Mouse (Mus musculus) bone marrow, adult 2 months (tissue): ENCODE data around the gene Tbc1d17. TPM values are rescaled to one million over a fixed set of nuclear protein-coding genes. Genes with fewer than 3 reads are reported as not detected.

Experiments used
- H3K27ac ChIP-seq: fragments of 200-500 bp; 2 replicates; pipeline ENCODE4 v1.5.1; 2012; ENCODE audit warnings: low read depth, mild to moderate bottlenecking, control low read depth, inconsistent platforms, low read length; ENCODE audit not compliant: control insufficient read depth, poor library complexity, insufficient read depth
- H3K4me1 ChIP-seq: fragments of 200-500 bp; 2 replicates; pipeline ENCODE4 v1.6.1; 2011; ENCODE audit warnings: low read length; ENCODE audit not compliant: control insufficient read depth, insufficient read depth
- H3K4me3 ChIP-seq: fragments of 200-500 bp; replicated peaks from 2 replicates; pipeline ENCODE3; 2011; ENCODE audit warnings: mild to moderate bottlenecking, low read depth, low read length, control low read depth; ENCODE audit not compliant: control insufficient read depth
- CTCF ChIP-seq: fragments of 200-500 bp; IDR thresholded peaks from 2 replicates; pipeline ENCODE4 v1.5.1; 2011; ENCODE audit warnings: low read length, control low read depth; ENCODE audit not compliant: control insufficient read depth, insufficient read depth
- POLR2A ChIP-seq: fragments of 200-500 bp; IDR thresholded peaks from 2 replicates; pipeline ENCODE4 v1.6.1; 2011; ENCODE audit warnings: low read depth, mild to moderate bottlenecking, control low read depth, low read length, borderline replicate concordance; ENCODE audit not compliant: control insufficient read depth
- WGBS: fragments of 180-500 bp; shearing (Covaris S2); methylation state at CpG from one replicate; pipeline ENCODE4 v1.1.7; 2018; 5-methylcytosine and 5-hydroxymethylcytosine counted together
- polyA plus RNA-seq: library from polyadenylated mRNA; stranded (reverse); fragments of >200 nt; gene quantifications from 2 replicates; pipeline ENCODE4 v1.2.4, GENCODE M21; 2011; ENCODE audit warnings: low replicate concordance; ENCODE audit not compliant: missing spikeins, insufficient read depth, insufficient read length

Gene Tbc1d17
- polyA plus RNA-seq, 1 experiment: 49.2 TPM

GRCm38 (mm10) chr7:44821666-44822448, 27.0 kb downstream of the Tbc1d17 start:
- Histone ChIP-seq H3K27ac (no peak overlapping the region), H3K4me3 (no peak overlapping the region), H3K4me1 (peaks cover 7% of the 10 kb centered on the region)
- TF ChIP-seq POLR2A (no peak), CTCF (peak; percentile 28; the same call in 1 of the 2 replicates)
- 63% methylated on average over 7 of the region's 7 CpGs for WGBS

GRCm38 (mm10) chr7:44820525-44820924, 28.4 kb downstream of the Tbc1d17 start:
- TF ChIP-seq CTCF (no peak), POLR2A (no peak)
- Histone ChIP-seq H3K4me1 (peaks cover 7% of the 10 kb centered on the region), H3K27ac (no peak overlapping the region), H3K4me3 (no peak overlapping the region)
- 69% methylated on average over 3 of the region's 3 CpGs for WGBS

- no peak overlapping the region for H3K27ac ChIP-seq
- H3K4me1 ChIP-seq: peaks cover 9% of the 10 kb centered on the region
- TF ChIP-seq POLR2A (no peak), CTCF (no peak)
- 35% methylated on average over 5 of the region's 5 CpGs for WGBS
- H3K4me3 ChIP-seq: no peak overlapping the region
These were observed 29.0 kb downstream of the Tbc1d17 start for GRCm38 (mm10) chr7:44819863-44820262.

GRCm38 (mm10) chr7:44819391-44819790, 29.5 kb downstream of the Tbc1d17 start:
- TF ChIP-seq POLR2A (no peak), CTCF (no peak)
- Histone ChIP-seq H3K4me3 (no peak overlapping the region), H3K4me1 (peaks cover 9% of the 10 kb centered on the region), H3K27ac (no peak overlapping the region)
- WGBS: 79% methylated on average over 2 of the region's 2 CpGs

GRCm38 (mm10) chr7:44818751-44819235, 30.1 kb downstream of the Tbc1d17 start:
- Histone ChIP-seq H3K4me3 (peak overlapping the region; percentile 14), H3K4me1 (peaks cover 9% of the 10 kb centered on the region), H3K27ac (peak overlapping the region; percentile 20; the same call in 1 of the 2 replicates)
- TF ChIP-seq POLR2A (no peak), CTCF (no peak)
- WGBS: 37% methylated on average over 6 of the region's 6 CpGs

GRCm38 (mm10) chr7:44818164-44818563, 30.7 kb downstream of the Tbc1d17 start:
- Histone ChIP-seq H3K4me1 (peaks cover 9% of the 10 kb centered on the region), H3K27ac (no peak overlapping the region), H3K4me3 (no peak overlapping the region)
- 28% methylated on average over 2 of the region's 2 CpGs for WGBS
- TF ChIP-seq CTCF (no peak), POLR2A (no peak)

GRCm38 (mm10) chr7:44817441-44817840, 31.4 kb downstream of the Tbc1d17 start:
- Histone ChIP-seq H3K4me1 (peaks cover 8% of the 10 kb centered on the region), H3K4me3 (peak overlapping the region; percentile 89), H3K27ac (no peak overlapping the region)
- 15% methylated on average over 3 of the region's 3 CpGs for WGBS
- no peak for TF ChIP-seq CTCF
- no peak for TF ChIP-seq POLR2A

- peak within 1 kb of the TSS; percentile 89 for H3K4me3 ChIP-seq
- peaks cover 8% of the 10 kb centered on the region for H3K4me1 ChIP-seq
- peak within 1 kb of the TSS; percentile 76 for H3K27ac ChIP-seq
- TF ChIP-seq CTCF: no peak
- no peak for TF ChIP-seq POLR2A
- WGBS: under 1% methylated on average over 52 of the region's 57 CpGs
These were observed 32.3 kb downstream of the Tbc1d17 start, which contains the start of gene Atf5 for GRCm38 (mm10) chr7:44816470-44817021. Gene Atf5, minus strand, starts transcription at chr7:44816658.
